Mouse (Mus musculus) heart, embryonic 12.5 days (tissue): ENCODE measurements around the gene Gm39566. TPM values are rescaled to one million over a fixed set of nuclear protein-coding genes. Genes with fewer than 3 reads are reported as not detected.
"Not testable (repeated sequence)": the region's sequence is repeated elsewhere in the genome, so short reads cannot be mapped to it uniquely, and the experiment has no call there.

Experiments
- ATAC-seq: fragments of 200-750 bp; cut with Nextera tagmentation; 2 replicates; pipeline ENCODE4 v1.8.0; 2017; ENCODE audit warnings: moderate TSS enrichment, moderate library complexity; ENCODE audit not compliant: insufficient number of reproducible peaks, low FRiP score
- H3K27ac ChIP-seq: fragments of 300-500 bp; sonication (generic); 2 replicates; pipeline ENCODE4 v1.5.1; 2016; ENCODE audit warnings: mild to moderate bottlenecking, moderate library complexity; ENCODE audit not compliant: poor library complexity, severe bottlenecking
- H3K27me3 ChIP-seq: fragments of 300-500 bp; sonication (generic); replicated peaks from 2 replicates; pipeline ENCODE4 v1.6.1; 2016; ENCODE audit warnings: mild to moderate bottlenecking, moderate library complexity
- H3K36me3 ChIP-seq: fragments of 300-500 bp; sonication (generic); 2 replicates; pipeline ENCODE4 v1.6.1; 2016; ENCODE audit warnings: mild to moderate bottlenecking, moderate library complexity
- H3K4me1 ChIP-seq: fragments of 300-500 bp; sonication (generic); replicated peaks from 2 replicates; pipeline ENCODE4 v1.6.1; 2016; ENCODE audit warnings: mild to moderate bottlenecking
- H3K4me2 ChIP-seq: fragments of 300-500 bp; sonication (generic); 2 replicates; pipeline ENCODE4 v1.6.1; 2016; ENCODE audit warnings: mild to moderate bottlenecking, moderate library complexity
- H3K4me3 ChIP-seq: fragments of 300-500 bp; sonication (generic); 2 replicates; pipeline ENCODE4 v1.5.1; 2016; ENCODE audit warnings: mild to moderate bottlenecking
- H3K9ac ChIP-seq: fragments of 300-500 bp; sonication (generic); 2 replicates; pipeline ENCODE4 v1.6.1; 2016; ENCODE audit warnings: mild to moderate bottlenecking, moderate library complexity
- H3K9me3 ChIP-seq: fragments of 300-500 bp; sonication (generic); replicated peaks from 2 replicates; pipeline ENCODE4 v1.6.1; 2016; ENCODE audit warnings: mild to moderate bottlenecking, moderate library complexity
- WGBS: fragments of 180-500 bp; shearing (Covaris S2); methylation state at CpG from one replicate; pipeline ENCODE4 v1.1.7; 2016; 5-methylcytosine and 5-hydroxymethylcytosine counted together
- polyA plus RNA-seq: library from polyadenylated mRNA; unstranded; fragments of >200 nt; fragmentation: Nextera tagmentation; extraction: Ambion mirVana; gene quantifications from 2 replicates; pipeline ENCODE4 v1.2.1, GENCODE M21; 2016

The Gm39566 gene
- not detected in 2 replicates for polyA plus RNA-seq

DNA sequence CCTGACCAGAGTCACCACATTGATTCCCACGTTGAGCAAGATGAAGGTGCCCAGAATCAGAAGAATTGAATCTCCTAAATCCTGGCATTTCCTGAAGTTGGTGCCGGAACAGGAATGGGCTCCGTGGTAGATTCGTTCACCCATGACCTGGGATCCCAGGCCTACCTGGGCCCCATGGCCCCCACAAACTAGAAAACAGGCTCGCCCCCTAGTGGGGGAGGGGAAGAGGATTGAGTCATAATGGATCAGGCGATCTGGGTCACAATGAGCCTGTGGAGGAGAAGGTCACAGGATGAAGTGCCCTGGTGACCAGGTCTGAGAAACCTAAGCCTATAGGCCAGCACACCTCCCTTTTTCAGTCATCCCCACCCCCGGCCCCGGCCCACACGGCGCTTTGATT, at the start of gene Gm39566:
Gene Gm39566 (minus strand): TSS at position 144 of the 400 bp plus-strand sequence.
- H3K27ac ChIP-seq, result no peak within 1 kb of the TSS
- no peaks in the 10 kb centered on the region; the same call in 1 of the 2 replicates for H3K9me3 ChIP-seq
- no peak for ATAC-seq
- H3K4me2 ChIP-seq, result no peak within 1 kb of the TSS
- H3K27me3 ChIP-seq, result 0 out of 2 replicates have a peak, but pooled peaks cover 3% of the 10 kb centered on the region
- no peak within 1 kb of the TSS for H3K9ac ChIP-seq
- WGBS, result 55% methylated on average over 10 of the region's 10 CpGs
- no peaks in the 10 kb centered on the region for H3K4me1 ChIP-seq
- H3K4me3 ChIP-seq, result no peak within 1 kb of the TSS
- H3K36me3 ChIP-seq, result no peaks in the 10 kb centered on the region

DNA sequence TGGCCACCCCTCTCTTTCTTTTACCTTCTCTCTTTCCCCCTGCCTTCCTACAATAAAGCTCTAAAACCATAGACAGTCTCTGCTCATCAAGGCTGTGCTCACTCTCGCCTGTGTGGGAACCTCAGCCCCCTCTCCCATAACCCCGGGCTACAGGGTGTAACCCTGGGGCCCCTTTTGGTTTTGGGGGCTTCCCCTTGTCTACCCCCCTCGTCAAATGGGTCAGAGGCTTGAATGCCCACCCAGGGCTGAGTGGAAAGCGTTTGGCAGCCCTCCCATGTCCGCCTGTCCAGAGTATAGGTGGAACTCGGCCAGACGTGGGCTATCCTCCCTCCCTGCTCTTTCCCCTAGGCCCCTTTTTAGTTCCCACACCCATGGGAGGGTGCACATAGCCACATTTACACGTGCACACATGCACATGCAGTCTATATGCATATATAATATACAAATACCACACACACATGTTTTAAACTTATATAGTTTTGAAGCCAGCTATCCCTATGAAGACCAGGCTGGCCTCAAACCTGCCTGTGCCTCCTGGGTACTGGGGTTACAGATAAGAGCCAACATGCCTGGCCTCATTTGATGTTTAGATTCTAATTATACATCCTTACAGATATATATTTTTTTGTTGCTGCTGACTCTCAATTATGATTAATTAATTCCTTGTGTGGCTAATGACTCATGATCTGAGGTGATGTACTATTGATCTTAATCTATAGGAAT, 49.2 kb upstream of the Gm39566 start:
- H3K36me3 ChIP-seq, result no peaks in the 10 kb centered on the region
- no peaks in the 10 kb centered on the region for H3K9me3 ChIP-seq
- no peak overlapping the region for H3K9ac ChIP-seq
- ATAC-seq, result no peak
- H3K4me1 ChIP-seq, result peaks cover 6% of the 10 kb centered on the region
- peak overlapping the region; percentile 33; the same call in 1 of the 2 replicates for H3K4me2 ChIP-seq
- no peak overlapping the region for H3K4me3 ChIP-seq
- 50% methylated on average over 8 of the region's 8 CpGs for WGBS
- H3K27me3 ChIP-seq, result peaks cover 8% of the 10 kb centered on the region
- peak overlapping the region; percentile 66 for H3K27ac ChIP-seq

DNA sequence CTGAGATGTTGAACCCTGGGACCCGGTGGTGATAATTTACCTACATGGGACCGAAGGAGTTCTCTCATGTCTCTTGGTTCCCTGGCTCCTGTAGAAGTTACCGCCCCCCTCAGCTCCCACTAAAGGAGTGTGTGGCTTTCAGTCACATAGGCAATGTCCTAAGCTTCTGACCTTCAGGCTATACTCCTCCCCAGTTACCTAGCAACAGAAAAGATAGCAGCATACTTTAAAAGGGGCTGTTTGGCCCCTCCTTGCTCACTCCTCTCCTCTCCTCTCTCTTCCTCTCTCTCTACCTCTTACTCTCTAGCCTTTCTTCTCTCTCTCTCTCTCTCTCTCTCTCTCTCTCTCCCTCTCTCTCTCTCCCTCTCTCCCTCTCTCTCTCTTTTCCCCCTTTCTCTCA, 48.6 kb upstream of the Gm39566 start:
- WGBS, result 78% methylated on average over 3 of the region's 3 CpGs
- ATAC-seq, H3K36me3 ChIP-seq, H3K4me3 ChIP-seq, H3K9ac ChIP-seq, H3K9me3 ChIP-seq, H3K4me1 ChIP-seq: not testable (repeated sequence)
- Histone ChIP-seq H3K27me3 (peaks cover 14% of the 10 kb centered on the region), H3K27ac (peak overlapping the region; percentile 66), H3K4me2 (peak overlapping the region; percentile 33; the same call in 1 of the 2 replicates)

DNA sequence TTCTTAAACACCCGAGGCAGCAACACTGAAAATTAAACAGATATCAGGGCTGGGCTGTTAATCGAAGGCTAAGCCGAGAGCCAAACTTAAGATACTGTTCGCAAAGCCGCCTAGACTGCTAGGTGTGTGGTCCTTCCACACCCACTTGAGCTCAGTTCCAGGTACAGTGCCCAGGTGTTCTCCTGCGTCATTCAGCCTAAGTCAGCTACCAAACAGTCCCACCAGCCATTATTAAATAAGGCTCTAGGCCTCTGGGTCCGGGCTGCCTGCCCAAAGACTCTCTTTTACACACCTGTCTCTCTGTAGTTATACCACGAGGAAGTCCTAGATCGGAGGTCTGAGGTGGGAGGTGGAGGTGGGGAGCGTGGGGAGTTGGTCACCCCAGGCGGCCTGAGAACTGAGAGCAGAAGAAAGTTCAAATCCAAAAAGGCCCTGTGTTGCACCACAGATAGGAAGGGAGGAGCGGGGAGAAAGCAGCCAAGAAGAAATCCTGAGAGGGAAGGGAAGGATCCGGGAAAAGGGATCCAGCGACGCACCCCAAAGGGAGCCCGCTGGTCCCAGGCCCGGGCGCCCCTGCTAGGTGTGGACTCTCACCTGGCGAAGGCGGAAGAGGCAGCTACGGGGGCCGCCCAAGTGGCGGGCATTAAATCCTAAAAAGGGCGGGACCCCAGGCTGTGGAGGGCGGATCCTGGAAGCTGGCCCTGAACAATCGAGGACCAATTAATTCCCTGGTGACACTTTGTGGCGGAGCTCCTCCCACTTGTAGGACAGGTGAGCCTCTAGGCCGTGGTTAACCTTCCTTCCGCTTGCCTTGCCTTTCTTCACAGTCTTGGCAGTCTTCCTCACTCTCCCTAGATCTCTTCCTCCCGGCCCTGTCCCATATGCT, 43.3 kb upstream of the Gm39566 start, which contains the start of gene Tnk1:
Gene Tnk1 (minus strand): TSS at position 618 of the 886 bp plus-strand sequence.
- Histone ChIP-seq H3K9me3 (no peaks in the 10 kb centered on the region), H3K9ac (peak within 1 kb of the TSS; percentile 6; the same call in 1 of the 2 replicates), H3K4me3 (no peak within 1 kb of the TSS), H3K4me1 (peaks cover 8% of the 10 kb centered on the region; the same call in 1 of the 2 replicates), H3K27me3 (peaks cover 38% of the 10 kb centered on the region), H3K4me2 (no peak within 1 kb of the TSS; the same call in 1 of the 2 replicates), H3K36me3 (no peaks in the 10 kb centered on the region), H3K27ac (no peak within 1 kb of the TSS)
- ATAC-seq, result no peak
- WGBS, result 18% methylated on average over 30 of the region's 30 CpGs

DNA sequence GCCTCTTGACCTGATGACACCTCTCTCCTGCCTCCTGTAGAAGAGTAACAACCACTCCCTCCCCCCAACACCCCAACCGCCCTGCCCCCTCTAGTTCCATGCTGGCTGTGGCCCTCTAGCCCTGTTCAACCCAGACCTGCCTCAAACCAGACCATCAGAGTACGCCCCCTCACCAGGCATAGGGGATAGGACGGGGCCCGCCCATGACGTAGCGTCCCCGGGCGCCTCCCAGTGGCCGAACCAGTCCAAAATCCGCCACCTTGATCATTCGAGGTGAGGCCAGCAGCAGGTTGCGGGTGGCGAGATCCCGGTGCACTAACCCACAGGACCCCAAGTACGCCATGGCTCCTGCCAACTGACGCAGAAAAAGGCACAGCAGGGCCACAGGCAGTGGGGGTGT, 40.2 kb upstream of the Gm39566 start:
- Histone ChIP-seq H3K36me3 (peaks cover 22% of the 10 kb centered on the region), H3K9me3 (no peaks in the 10 kb centered on the region), H3K4me1 (peaks cover 17% of the 10 kb centered on the region; the same call in 1 of the 2 replicates), H3K4me2 (peak overlapping the region; percentile 4), H3K27me3 (peaks cover 38% of the 10 kb centered on the region), H3K9ac (no peak overlapping the region), H3K27ac (peak overlapping the region; percentile 31; the same call in 1 of the 2 replicates), H3K4me3 (no peak overlapping the region)
- WGBS, result 14% methylated on average over 16 of the region's 16 CpGs
- no peak for ATAC-seq

DNA sequence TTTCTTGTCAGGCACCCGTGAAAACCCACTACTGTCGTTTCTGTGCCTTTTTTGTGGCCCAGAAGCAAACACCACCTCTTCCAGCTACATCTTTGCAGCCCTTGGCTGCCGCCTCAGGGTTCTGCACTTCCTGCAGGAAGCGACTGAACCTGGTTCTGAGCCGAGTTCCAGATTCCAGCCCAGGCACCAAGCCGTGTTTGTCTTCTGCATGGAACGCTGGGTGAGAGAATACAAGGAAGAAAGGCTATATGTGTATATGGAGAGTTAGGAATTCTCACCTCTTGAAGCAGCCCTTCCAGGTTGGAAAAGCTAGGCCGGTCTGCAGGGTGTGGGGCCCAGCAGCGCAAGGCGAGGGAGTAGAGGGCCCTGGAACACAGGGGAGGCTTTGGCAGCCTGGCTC, 39.6 kb upstream of the Gm39566 start:
- Histone ChIP-seq H3K27ac (peak overlapping the region; percentile 31), H3K4me3 (no peak overlapping the region), H3K9ac (no peak overlapping the region), H3K27me3 (peaks cover 34% of the 10 kb centered on the region), H3K36me3 (peaks cover 28% of the 10 kb centered on the region), H3K9me3 (no peaks in the 10 kb centered on the region), H3K4me1 (peaks cover 17% of the 10 kb centered on the region; the same call in 1 of the 2 replicates), H3K4me2 (peak overlapping the region; percentile 4)
- WGBS, result 76% methylated on average over 10 of the region's 10 CpGs
- ATAC-seq, result no peak

DNA sequence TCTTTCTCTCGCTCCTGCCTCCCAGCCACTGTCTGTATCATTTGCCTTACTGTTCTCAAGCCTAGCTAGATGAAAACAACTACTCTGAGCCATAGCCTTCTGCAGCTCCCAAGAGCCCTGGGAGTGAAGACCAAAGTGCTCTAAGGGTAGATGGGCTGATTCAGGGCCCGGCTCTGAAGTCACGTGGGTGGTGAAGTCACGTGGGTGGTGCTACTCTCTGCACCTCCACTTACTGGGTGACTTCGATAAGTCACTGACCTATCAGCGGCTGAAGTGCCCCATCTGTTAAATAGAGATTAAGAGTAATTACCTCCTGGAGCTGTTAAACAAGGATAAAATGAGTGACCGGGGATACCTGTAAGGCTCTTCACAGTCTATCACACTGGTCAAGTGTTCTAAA, 38.9 kb upstream of the Gm39566 start:
- Histone ChIP-seq H3K27me3 (peaks cover 27% of the 10 kb centered on the region), H3K9ac (no peak overlapping the region), H3K9me3 (no peaks in the 10 kb centered on the region), H3K4me3 (no peak overlapping the region), H3K36me3 (peaks cover 35% of the 10 kb centered on the region), H3K27ac (peak overlapping the region; percentile 38), H3K4me1 (peaks cover 17% of the 10 kb centered on the region; the same call in 1 of the 2 replicates), H3K4me2 (peak overlapping the region; percentile 4)
- WGBS, result 36% methylated on average over 7 of the region's 7 CpGs
- ATAC-seq, result peak; percentile 94

DNA sequence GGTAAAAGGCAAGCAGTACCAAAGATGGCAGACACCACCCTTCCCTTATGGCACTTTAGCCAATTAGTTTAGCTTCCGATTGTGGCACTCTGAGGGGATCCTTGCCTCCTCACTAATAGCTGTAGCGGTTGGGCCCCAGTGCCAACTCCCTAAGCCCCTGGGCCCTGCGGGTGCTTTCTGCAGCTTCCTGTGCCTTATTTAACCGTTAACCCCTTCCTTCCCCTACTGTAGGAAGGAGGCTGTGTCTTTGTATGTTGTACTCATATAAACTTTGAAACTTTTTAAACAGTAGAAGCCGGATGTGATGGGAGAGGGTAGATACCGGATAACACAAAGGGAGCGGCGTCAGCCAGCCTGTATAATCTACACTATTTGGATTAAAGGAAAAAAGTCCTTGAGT, 35.7 kb upstream of the Gm39566 start:
- no peak overlapping the region for H3K9ac ChIP-seq
- H3K27me3 ChIP-seq, result peaks cover 1% of the 10 kb centered on the region; the same call in 1 of the 2 replicates
- no peak overlapping the region for H3K4me2 ChIP-seq
- no peaks in the 10 kb centered on the region for H3K9me3 ChIP-seq
- H3K4me1 ChIP-seq, result peaks cover 39% of the 10 kb centered on the region
- H3K36me3 ChIP-seq, result peaks cover 49% of the 10 kb centered on the region
- WGBS, result 74% methylated on average over 8 of the region's 8 CpGs
- no peak overlapping the region for H3K27ac ChIP-seq
- no peak for ATAC-seq
- H3K4me3 ChIP-seq, result no peak overlapping the region

DNA sequence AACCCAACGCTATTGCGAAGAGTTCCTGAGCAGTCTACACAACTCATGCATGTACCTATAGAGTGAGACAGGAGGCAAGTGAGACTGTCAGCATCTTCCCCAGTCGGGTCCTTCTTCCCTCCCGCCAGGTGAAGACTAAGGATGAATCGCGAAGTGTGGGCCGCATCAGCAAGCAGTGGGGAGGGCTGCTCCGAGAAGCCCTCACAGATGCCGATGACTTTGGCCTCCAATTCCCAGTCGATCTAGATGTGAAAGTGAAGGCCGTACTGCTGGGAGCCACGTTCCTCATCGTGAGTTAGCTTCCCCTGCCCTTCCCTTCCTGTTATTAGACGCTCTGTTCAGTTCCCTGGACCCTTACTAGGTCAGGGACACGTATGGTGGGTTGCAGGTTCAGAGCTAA, 34.8 kb upstream of the Gm39566 start:
- Histone ChIP-seq H3K27me3 (no peaks in the 10 kb centered on the region), H3K9me3 (no peaks in the 10 kb centered on the region), H3K9ac (no peak overlapping the region), H3K4me2 (no peak overlapping the region), H3K27ac (no peak overlapping the region), H3K4me3 (no peak overlapping the region), H3K4me1 (peaks cover 35% of the 10 kb centered on the region), H3K36me3 (peaks cover 49% of the 10 kb centered on the region)
- ATAC-seq, result no peak
- 92% methylated on average over 15 of the region's 15 CpGs for WGBS

DNA sequence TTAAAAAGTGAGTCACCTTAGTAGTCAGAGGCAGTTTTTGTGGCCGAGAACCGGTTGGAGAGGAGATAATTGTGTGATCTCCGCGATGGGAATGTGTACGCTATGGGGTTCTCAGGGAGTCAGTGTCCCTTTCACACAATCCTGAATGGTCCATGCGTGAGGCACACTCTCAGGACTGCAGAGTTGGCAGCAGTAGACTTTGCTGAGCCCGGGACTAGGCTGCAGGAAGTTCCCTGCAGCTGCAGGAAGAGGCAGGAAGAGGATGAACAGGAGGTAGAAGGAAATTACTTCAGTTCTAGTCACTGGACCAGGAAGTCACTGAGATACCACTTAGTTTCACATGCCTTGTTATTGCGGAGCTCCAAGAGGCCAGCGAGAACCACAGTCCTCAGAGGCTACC, 34.0 kb upstream of the Gm39566 start:
- no peak for ATAC-seq
- 73% methylated on average over 9 of the region's 9 CpGs for WGBS
- Histone ChIP-seq H3K9ac (no peak overlapping the region), H3K36me3 (peaks cover 49% of the 10 kb centered on the region), H3K4me1 (peaks cover 35% of the 10 kb centered on the region), H3K4me3 (no peak overlapping the region), H3K27ac (no peak overlapping the region), H3K27me3 (no peaks in the 10 kb centered on the region), H3K9me3 (no peaks in the 10 kb centered on the region), H3K4me2 (no peak overlapping the region)

DNA sequence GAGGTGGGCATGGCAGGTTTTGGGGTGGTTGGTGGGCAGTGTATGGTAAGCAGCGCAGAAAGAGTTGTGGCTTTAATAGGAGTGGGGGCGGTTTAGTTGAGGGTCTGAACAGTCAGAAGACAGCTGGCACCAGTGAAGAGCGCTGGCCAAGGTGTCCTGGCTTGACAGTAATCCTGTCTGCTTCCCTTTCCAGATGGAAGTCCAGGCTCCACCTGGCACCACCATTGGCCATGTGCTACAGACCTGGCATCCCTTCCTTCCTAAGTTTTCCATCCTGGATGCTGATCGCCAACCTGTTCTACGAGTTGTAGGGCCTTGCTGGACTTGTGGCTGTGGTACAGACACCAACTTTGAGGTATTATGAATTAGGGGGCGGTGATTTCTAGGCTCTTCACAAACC, 32.9 kb upstream of the Gm39566 start:
- no peaks in the 10 kb centered on the region for H3K27me3 ChIP-seq
- H3K9me3 ChIP-seq, result no peaks in the 10 kb centered on the region
- H3K4me3 ChIP-seq, result peak overlapping the region; percentile 76
- ATAC-seq, result no peak
- peak overlapping the region; percentile 81 for H3K4me2 ChIP-seq
- H3K9ac ChIP-seq, result no peak overlapping the region
- no peak overlapping the region for H3K27ac ChIP-seq
- 94% methylated on average over 6 of the region's 6 CpGs for WGBS
- H3K4me1 ChIP-seq, result peaks cover 32% of the 10 kb centered on the region
- H3K36me3 ChIP-seq, result peaks cover 49% of the 10 kb centered on the region
